Mouse (Mus musculus) stomach, embryonic 16.5 days (tissue): ENCODE measurements around the gene Laptm5. TPM values are rescaled to one million over a fixed set of nuclear protein-coding genes. Genes with fewer than 3 reads are reported as not detected.

Experiments
- ATAC-seq: fragments of 200-750 bp; cut with Nextera tagmentation; 2 replicates; pipeline ENCODE4 v1.8.0; 2017; ENCODE audit warnings: moderate number of reproducible peaks, moderate TSS enrichment; ENCODE audit not compliant: insufficient read depth, low FRiP score
- H3K27ac ChIP-seq: fragments of 300-500 bp; sonication (generic); 2 replicates; pipeline ENCODE4 v1.5.1; 2014; ENCODE audit warnings: low read length
- H3K27me3 ChIP-seq: fragments of 300-500 bp; sonication (generic); 2 replicates; pipeline ENCODE4 v1.6.1; 2014; ENCODE audit warnings: low read length, control low read depth, mixed read lengths; ENCODE audit not compliant: control insufficient read depth, insufficient read depth
- H3K36me3 ChIP-seq: fragments of 300-500 bp; sonication (generic); 2 replicates; pipeline ENCODE4 v1.6.1; 2014; ENCODE audit warnings: low read length; ENCODE audit not compliant: control insufficient read depth, insufficient read depth
- H3K4me1 ChIP-seq: fragments of 300-500 bp; sonication (generic); 2 replicates; pipeline ENCODE4 v1.6.1; 2014; ENCODE audit warnings: low read length, control low read depth, mixed read lengths; ENCODE audit not compliant: control insufficient read depth, insufficient read depth
- H3K4me2 ChIP-seq: fragments of 300-500 bp; sonication (generic); 2 replicates; pipeline ENCODE4 v1.6.1; 2014; ENCODE audit warnings: low read depth, low read length, mixed read lengths
- H3K4me3 ChIP-seq: fragments of 300-500 bp; sonication (generic); replicated peaks from 2 replicates; pipeline ENCODE4 v1.5.1; 2014; ENCODE audit warnings: mild to moderate bottlenecking, low read length
- H3K9ac ChIP-seq: fragments of 300-500 bp; sonication (generic); 2 replicates; pipeline ENCODE4 v1.6.1; 2014; ENCODE audit warnings: low read length
- H3K9me3 ChIP-seq: fragments of 300-500 bp; sonication (generic); replicated peaks from 2 replicates; pipeline ENCODE4 v1.6.1; 2016; ENCODE audit warnings: low read length, control low read depth; ENCODE audit not compliant: control insufficient read depth
- WGBS: fragments of 180-500 bp; shearing (Covaris S2); extraction: QIAGEN DNeasy Blood & Tissue Kit; methylation state at CpG from one replicate; pipeline ENCODE4 v1.1.7; 2014; 5-methylcytosine and 5-hydroxymethylcytosine counted together
- polyA plus RNA-seq: library from polyadenylated mRNA; unstranded; fragments of >200 nt; fragmentation: Nextera tagmentation; extraction: Ambion mirVana; gene quantifications from 2 replicates; pipeline ENCODE4 v1.2.1, GENCODE M21; 2015

The Laptm5 gene
- polyA plus RNA-seq, 1 experiment from 2014 or later: 50.5 TPM

- no peak overlapping the region for H3K4me3 ChIP-seq
- WGBS: 77% methylated on average over 10 of the region's 10 CpGs
- H3K27me3 ChIP-seq: no peaks in the 10 kb centered on the region
- H3K27ac ChIP-seq: no peak overlapping the region
- H3K9ac ChIP-seq: no peak overlapping the region
- no peak for ATAC-seq
- no peaks in the 10 kb centered on the region for H3K36me3 ChIP-seq
- H3K4me2 ChIP-seq: no peak overlapping the region
- no peaks in the 10 kb centered on the region for H3K9me3 ChIP-seq
- no peaks in the 10 kb centered on the region for H3K4me1 ChIP-seq
These were observed 44.2 kb downstream of the Laptm5 start for GRCm38 (mm10) chr4:130957156-130957555.

GRCm38 (mm10) chr4:130958812-130959211, 45.9 kb downstream of the Laptm5 start:
- H3K9ac ChIP-seq: no peak overlapping the region

GRCm38 (mm10) chr4:130959678-130960077, 46.8 kb downstream of the Laptm5 start:
- no peak overlapping the region for H3K4me2 ChIP-seq
- no peaks in the 10 kb centered on the region for H3K27me3 ChIP-seq
- 54% methylated on average over 6 of the region's 6 CpGs for WGBS
- no peak for ATAC-seq
- no peak overlapping the region for H3K9ac ChIP-seq
- no peak overlapping the region for H3K4me3 ChIP-seq
- no peaks in the 10 kb centered on the region for H3K4me1 ChIP-seq
- no peaks in the 10 kb centered on the region for H3K36me3 ChIP-seq
- H3K27ac ChIP-seq: no peak overlapping the region
- H3K9me3 ChIP-seq: no peaks in the 10 kb centered on the region

More at GRCm38 (mm10) chr4:130958812-130959211, 45.9 kb downstream of the Laptm5 start:
- Histone ChIP-seq H3K4me3 (no peak overlapping the region), H3K4me1 (no peaks in the 10 kb centered on the region), H3K36me3 (no peaks in the 10 kb centered on the region), H3K9me3 (no peaks in the 10 kb centered on the region), H3K27me3 (no peaks in the 10 kb centered on the region), H3K27ac (no peak overlapping the region), H3K4me2 (no peak overlapping the region)
- ATAC-seq: no peak
- WGBS: 67% methylated on average over 5 of the region's 5 CpGs

DNA sequence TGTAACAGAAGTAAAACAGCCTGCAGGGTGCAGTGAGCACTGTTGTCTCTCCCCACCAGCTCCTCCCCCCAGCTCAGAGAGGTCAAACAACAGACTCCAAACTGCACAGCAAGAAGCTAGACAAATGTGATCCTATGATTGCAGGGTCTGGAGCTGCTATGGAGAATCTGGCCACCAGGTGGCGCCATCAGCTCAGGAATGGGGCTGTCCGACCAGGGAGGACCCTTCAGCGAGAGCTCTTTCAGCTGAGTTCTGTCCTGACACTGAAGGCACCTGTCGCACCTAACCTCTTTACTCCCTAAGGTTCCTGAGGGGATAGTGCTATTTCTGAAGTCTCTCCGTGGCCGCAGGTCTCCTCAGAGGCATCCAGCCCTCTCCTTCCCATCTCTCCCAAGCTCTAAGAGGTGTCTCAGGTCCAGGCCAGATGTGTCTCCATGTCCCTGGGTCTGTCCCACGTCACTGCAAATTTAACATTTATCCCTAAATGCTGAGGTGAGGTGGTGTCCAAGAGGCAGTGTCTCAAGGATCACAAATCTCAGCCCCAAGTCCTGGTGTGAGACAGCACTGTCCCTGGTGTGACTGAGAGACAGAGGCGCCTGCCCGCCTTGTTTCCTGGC, 47.3 kb downstream of the Laptm5 start:
- no peak; the same call in 1 of the 2 replicates for ATAC-seq

GRCm38 (mm10) chr4:130971278-130971677, 58.4 kb downstream of the Laptm5 start:
- Histone ChIP-seq H3K4me1 (no peaks in the 10 kb centered on the region), H3K27me3 (no peaks in the 10 kb centered on the region), H3K36me3 (no peaks in the 10 kb centered on the region), H3K27ac (no peak overlapping the region), H3K9me3 (no peaks in the 10 kb centered on the region), H3K9ac (no peak overlapping the region), H3K4me2 (no peak overlapping the region), H3K4me3 (no peak overlapping the region)
- WGBS: 87% methylated on average over 1 of the region's 1 CpGs
- no peak for ATAC-seq

More for the DNA sequence above, 47.3 kb downstream of the Laptm5 start:
- Histone ChIP-seq H3K27me3 (no peaks in the 10 kb centered on the region), H3K36me3 (no peaks in the 10 kb centered on the region), H3K4me3 (no peak overlapping the region), H3K9ac (no peak overlapping the region), H3K27ac (no peak overlapping the region), H3K4me2 (no peak overlapping the region), H3K4me1 (no peaks in the 10 kb centered on the region), H3K9me3 (no peaks in the 10 kb centered on the region)
- whole genome bisulfite sequencing: 21% methylated on average over 9 of the region's 9 CpGs

- no peak overlapping the region for H3K27ac ChIP-seq
- WGBS: 65% methylated on average over 5 of the region's 5 CpGs
- no peak overlapping the region for H3K4me2 ChIP-seq
- no peak for ATAC-seq
- no peak overlapping the region for H3K4me3 ChIP-seq
- no peaks in the 10 kb centered on the region for H3K27me3 ChIP-seq
- H3K36me3 ChIP-seq: no peaks in the 10 kb centered on the region
- no peaks in the 10 kb centered on the region for H3K4me1 ChIP-seq
- no peaks in the 10 kb centered on the region for H3K9me3 ChIP-seq
- no peak overlapping the region for H3K9ac ChIP-seq
These were observed 59.5 kb downstream of the Laptm5 start for GRCm38 (mm10) chr4:130972421-130972829.

GRCm38 (mm10) chr4:130973332-130974263, 60.7 kb downstream of the Laptm5 start:
- H3K9ac ChIP-seq: no peak overlapping the region
- no peaks in the 10 kb centered on the region for H3K36me3 ChIP-seq
- 67% methylated on average over 19 of the region's 19 CpGs for WGBS
- ATAC-seq: no peak
- H3K9me3 ChIP-seq: no peaks in the 10 kb centered on the region
- H3K27me3 ChIP-seq: no peaks in the 10 kb centered on the region
- no peak overlapping the region for H3K4me3 ChIP-seq
- no peaks in the 10 kb centered on the region for H3K4me1 ChIP-seq
- no peak overlapping the region for H3K4me2 ChIP-seq
- no peak overlapping the region for H3K27ac ChIP-seq

- Histone ChIP-seq H3K4me1 (no peaks in the 10 kb centered on the region), H3K36me3 (no peaks in the 10 kb centered on the region), H3K4me3 (no peak overlapping the region), H3K9ac (no peak overlapping the region; the same call in 1 of the 2 replicates), H3K9me3 (no peaks in the 10 kb centered on the region), H3K27me3 (no peaks in the 10 kb centered on the region), H3K27ac (no peak overlapping the region), H3K4me2 (no peak overlapping the region)
- ATAC-seq: no peak
- WGBS: 66% methylated on average over 3 of the region's 3 CpGs
These were observed 66.1 kb downstream of the Laptm5 start for GRCm38 (mm10) chr4:130978981-130979380.
